Mouse (Mus musculus) liver, postnatal 0 days (tissue): ENCODE data around the gene Tespa1. TPM values are rescaled to one million over a fixed set of nuclear protein-coding genes. Genes with fewer than 3 reads are reported as not detected.
"Not testable (repeated sequence)": the region's sequence is repeated elsewhere in the genome, so short reads cannot be mapped to it uniquely, and the experiment has no call there.

ENCODE experiments used
- ATAC-seq: fragments of 200-750 bp; cut with Nextera tagmentation; 2 replicates; pipeline ENCODE4 v1.8.0; 2017; ENCODE audit warnings: mild to moderate bottlenecking, moderate library complexity
- DNase-seq: peaks from one replicate; pipeline ENCODE4 v3.0.0-alpha.2; 2016
- H3K27ac ChIP-seq: fragments of 300-500 bp; sonication (generic); 2 replicates; pipeline ENCODE4 v1.5.1; 2014; ENCODE audit warnings: antibody characterized with exemption, moderate library complexity, mild to moderate bottlenecking, low read depth
- H3K27me3 ChIP-seq: fragments of 300-500 bp; sonication (generic); 2 replicates; pipeline ENCODE4 v1.6.1; 2014; ENCODE audit warnings: low read length, control low read depth, mixed read lengths; ENCODE audit not compliant: insufficient read depth
- H3K36me3 ChIP-seq: fragments of 300-500 bp; sonication (generic); replicated peaks from 2 replicates; pipeline ENCODE4 v1.6.1; 2014; ENCODE audit warnings: mild to moderate bottlenecking, control low read depth, low read length, moderate library complexity, mixed read lengths; ENCODE audit not compliant: insufficient read depth
- H3K4me1 ChIP-seq: fragments of 300-500 bp; sonication (generic); 2 replicates; pipeline ENCODE4 v1.6.1; 2014; ENCODE audit warnings: antibody characterized with exemption, mild to moderate bottlenecking, control low read depth; ENCODE audit not compliant: insufficient read depth
- H3K4me2 ChIP-seq: fragments of 300-500 bp; sonication (generic); 2 replicates; pipeline ENCODE4 v1.6.1; 2014; ENCODE audit warnings: low read depth, mild to moderate bottlenecking, low read length, moderate library complexity, mixed read lengths
- H3K4me3 ChIP-seq: fragments of 300-500 bp; sonication (generic); 2 replicates; pipeline ENCODE4 v1.5.1; 2014; ENCODE audit warnings: low read depth, low read length
- H3K9ac ChIP-seq: fragments of 300-500 bp; sonication (generic); replicated peaks from 2 replicates; pipeline ENCODE4 v1.6.1; 2014; ENCODE audit warnings: mild to moderate bottlenecking, moderate library complexity
- H3K9me3 ChIP-seq: fragments of 300-500 bp; sonication (generic); 2 replicates; pipeline ENCODE4 v1.6.1; 2016; ENCODE audit warnings: mild to moderate bottlenecking, control low read depth, low read length, mixed read lengths
- CTCF ChIP-seq: sonication (generic); IDR thresholded peaks from 2 replicates; pipeline ENCODE4 v1.5.1; 2016; ENCODE audit warnings: antibody characterized with exemption, low read depth
- EP300 ChIP-seq: IDR thresholded peaks from 2 replicates; pipeline ENCODE4 v1.6.1; 2016; ENCODE audit warnings: antibody characterized with exemption, low read depth, mild to moderate bottlenecking
- WGBS: fragments of 180-500 bp; shearing (Covaris S2); extraction: QIAGEN DNeasy Blood & Tissue Kit; methylation state at CpG from one replicate; pipeline ENCODE4 v1.1.7; 2014; ENCODE audit not compliant: insufficient replicate concordance; 5-methylcytosine and 5-hydroxymethylcytosine counted together
- polyA plus RNA-seq: library from polyadenylated mRNA; unstranded; fragments of >200 nt; fragmentation: Nextera tagmentation; extraction: Ambion mirVana; gene quantifications from 2 replicates; pipeline ENCODE4 v1.2.1, GENCODE M21; 2015

The Tespa1 gene
- polyA plus RNA-seq, 1 experiment from 2014 or later: 1.5 TPM

GRCm38 (mm10) chr10:130293741-130294408, 28.8 kb upstream of the Tespa1 start:
- no peak overlapping the region for H3K4me2 ChIP-seq
- WGBS: 19% methylated on average over 3 of the region's 3 CpGs
- no peaks in the 10 kb centered on the region for H3K4me1 ChIP-seq
- no peak overlapping the region for H3K27ac ChIP-seq
- DNase-seq: no peak
- no peak overlapping the region for H3K9ac ChIP-seq
- H3K4me3 ChIP-seq: no peak overlapping the region
- H3K9me3 ChIP-seq: no peaks in the 10 kb centered on the region
- no peak for ATAC-seq
- no peaks in the 10 kb centered on the region for H3K36me3 ChIP-seq
- no peaks in the 10 kb centered on the region for H3K27me3 ChIP-seq
- TF ChIP-seq CTCF: no peak
- no peak for TF ChIP-seq EP300

DNA sequence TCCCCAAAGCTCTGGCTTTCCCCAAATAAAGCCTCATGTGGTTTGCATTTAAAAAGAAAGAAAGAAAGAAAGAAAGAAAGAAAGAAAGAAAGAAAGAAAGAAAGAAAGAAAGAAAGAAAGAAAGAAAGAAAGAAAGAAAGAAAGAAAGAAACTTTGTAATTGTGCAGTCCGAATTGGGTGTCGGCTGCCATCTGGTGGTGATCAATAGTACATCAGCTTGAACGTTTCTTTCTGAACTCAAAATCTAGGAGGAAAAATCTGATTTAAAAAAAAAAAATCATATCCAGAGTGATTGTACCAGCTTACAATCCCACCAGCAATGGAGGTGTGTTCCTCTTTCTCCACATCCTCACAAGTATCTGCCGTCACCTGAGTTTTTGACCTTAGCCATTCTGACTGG, 23.9 kb upstream of the Tespa1 start:
- not testable (repeated sequence) for H3K9ac ChIP-seq, H3K36me3 ChIP-seq, H3K27ac ChIP-seq, DNase-seq, H3K4me3 ChIP-seq, H3K4me1 ChIP-seq, H3K9me3 ChIP-seq, ATAC-seq, H3K4me2 ChIP-seq, H3K27me3 ChIP-seq
- TF ChIP-seq CTCF: peak; percentile 62
- WGBS: 11% methylated on average over 4 of the region's 4 CpGs

DNA sequence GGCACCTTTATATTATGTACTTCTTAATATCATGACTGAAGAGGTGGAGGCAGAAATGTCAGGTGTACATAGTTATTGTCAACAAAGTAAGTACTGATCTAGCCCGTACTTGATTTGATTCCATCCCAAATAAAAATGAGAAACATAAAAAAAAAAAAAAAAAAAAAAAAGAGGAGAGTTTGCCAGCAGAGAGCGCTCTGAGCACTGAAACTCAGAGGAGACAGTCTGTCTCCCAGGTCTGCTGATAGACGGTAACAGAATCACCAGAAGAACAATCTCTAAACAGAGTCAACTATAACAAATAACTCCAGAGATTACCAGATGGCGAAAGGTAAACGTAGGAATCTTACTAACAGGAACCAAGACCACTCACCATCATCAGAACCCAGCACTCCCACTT, 18.5 kb upstream of the Tespa1 start:
- H3K4me2 ChIP-seq, H3K9me3 ChIP-seq, H3K36me3 ChIP-seq, H3K27ac ChIP-seq, H3K27me3 ChIP-seq, H3K4me3 ChIP-seq, ATAC-seq, H3K4me1 ChIP-seq, DNase-seq, H3K9ac ChIP-seq: not testable (repeated sequence)
- WGBS: 63% methylated on average over 3 of the region's 5 CpGs

DNA sequence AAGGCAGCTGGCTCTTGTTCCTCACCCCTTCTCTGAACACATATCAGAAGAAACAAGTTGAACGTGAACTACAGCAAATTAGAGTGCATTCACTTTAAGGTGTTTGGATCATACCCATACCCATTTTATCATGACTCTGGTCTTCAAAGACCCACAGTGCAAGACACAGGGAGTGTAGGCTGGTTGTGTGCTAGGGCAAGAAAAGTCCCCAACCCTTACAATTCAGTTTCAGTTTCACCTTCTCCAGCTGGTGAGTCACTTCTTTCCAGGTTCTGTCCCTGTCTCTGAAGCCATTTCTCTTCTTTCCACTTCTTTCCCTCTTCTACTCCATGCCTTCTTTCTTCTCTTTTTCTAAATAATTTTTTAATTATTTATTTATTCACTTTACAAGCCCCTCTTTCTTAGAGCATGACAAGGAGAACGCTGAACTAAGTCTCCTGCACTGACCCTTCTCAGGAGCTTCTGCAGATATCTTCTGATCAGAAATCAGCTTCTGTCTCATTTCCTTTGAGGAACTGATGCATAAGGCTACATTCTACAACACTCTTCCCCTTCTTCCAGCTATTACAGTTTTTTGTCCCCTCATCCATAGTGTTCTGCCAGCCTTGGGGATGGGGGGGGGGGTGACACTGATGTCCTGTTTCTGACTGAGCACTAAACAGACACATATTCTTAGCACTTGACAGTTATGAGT, 11.0 kb upstream of the Tespa1 start:
- no peak for ATAC-seq

GRCm38 (mm10) chr10:130313531-130313930, 9.1 kb upstream of the Tespa1 start:
- H3K27me3 ChIP-seq: no peaks in the 10 kb centered on the region
- no peaks in the 10 kb centered on the region for H3K9me3 ChIP-seq
- H3K9ac ChIP-seq: no peak overlapping the region
- H3K4me2 ChIP-seq: no peak overlapping the region
- no peaks in the 10 kb centered on the region for H3K36me3 ChIP-seq
- WGBS: 30% methylated on average over 1 of the region's 1 CpGs
- peak; percentile 63 for TF ChIP-seq CTCF
- no peak for TF ChIP-seq EP300
- DNase-seq: peak; percentile 25
- no peaks in the 10 kb centered on the region for H3K4me1 ChIP-seq
- peak; percentile 68 for ATAC-seq
- no peak overlapping the region for H3K27ac ChIP-seq
- no peak overlapping the region for H3K4me3 ChIP-seq

More for the DNA sequence above, 11.0 kb upstream of the Tespa1 start:
- Histone ChIP-seq H3K9me3 (no peaks in the 10 kb centered on the region), H3K4me2 (peak overlapping the region; percentile 26; the same call in 1 of the 2 replicates), H3K36me3 (no peaks in the 10 kb centered on the region), H3K27me3 (no peaks in the 10 kb centered on the region), H3K9ac (no peak overlapping the region), H3K4me1 (no peaks in the 10 kb centered on the region), H3K27ac (no peak overlapping the region), H3K4me3 (no peak overlapping the region)
- no peak for TF ChIP-seq CTCF
- no peak for TF ChIP-seq EP300
- WGBS: 46% methylated on average over 2 of the region's 2 CpGs
- no peak for DNase-seq

DNA sequence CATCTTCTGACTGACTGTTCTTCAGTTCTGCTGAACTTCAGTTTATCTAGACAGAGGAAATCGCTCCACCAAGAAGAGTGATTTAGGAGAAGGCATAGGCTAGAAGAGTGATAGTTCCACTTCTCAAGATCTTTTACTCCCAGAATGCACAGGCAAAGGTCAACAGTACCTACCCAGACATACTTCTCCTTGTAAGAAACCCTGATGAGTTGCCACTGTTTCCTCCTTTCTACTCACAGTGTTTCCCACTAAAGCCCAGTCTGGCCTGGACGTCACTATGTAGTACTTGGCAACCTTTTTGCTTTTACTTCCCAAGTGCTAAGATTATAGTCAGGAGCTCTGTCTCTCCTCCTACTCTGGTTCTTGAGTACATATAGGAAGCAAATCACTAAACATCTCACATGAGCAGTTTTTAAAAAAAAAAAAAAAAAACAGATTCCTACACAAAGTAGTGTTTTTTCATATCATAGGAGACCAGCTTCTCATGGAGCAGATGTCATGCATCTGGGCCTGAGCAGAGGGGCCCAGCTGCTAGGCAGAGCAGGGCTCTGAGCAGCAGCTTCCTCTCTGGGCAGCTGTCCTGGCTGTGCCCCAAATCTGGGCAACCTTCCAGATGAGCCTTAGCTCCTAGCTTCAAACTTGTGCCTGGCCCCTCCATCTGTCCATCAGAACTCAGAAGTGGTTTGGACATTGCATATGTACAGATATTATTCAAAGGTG, 8.4 kb upstream of the Tespa1 start:
- WGBS: 51% methylated on average over 2 of the region's 2 CpGs
- H3K27me3 ChIP-seq: no peaks in the 10 kb centered on the region
- ATAC-seq: peak; percentile 64

More for the DNA sequence above, 8.4 kb upstream of the Tespa1 start:
- TF ChIP-seq EP300 (no peak), CTCF (no peak)
- H3K4me2 ChIP-seq: no peak overlapping the region
- H3K27ac ChIP-seq: no peak overlapping the region
- H3K9me3 ChIP-seq: no peaks in the 10 kb centered on the region
- no peak overlapping the region for H3K4me3 ChIP-seq
- H3K9ac ChIP-seq: no peak overlapping the region
- no peaks in the 10 kb centered on the region for H3K4me1 ChIP-seq
- DNase-seq: no peak
- H3K36me3 ChIP-seq: no peaks in the 10 kb centered on the region
